Mouse (Mus musculus): ENCODE data around the gene Polr2g.

Gene Polr2g

GRCm38 (mm10) chr19:8747368-8747767 lies 51.0 kb downstream of the Polr2g start:
- no peak for TF ChIP-seq GATA4 (IDR thresholded peaks at IDR 0.05; ENCODE audit: insufficient replicate concordance, low read length)

GRCm38 (mm10) chr19:8745382-8745781 lies 53.0 kb downstream of the Polr2g start:
- TF ChIP-seq GATA4 (IDR thresholded peaks at IDR 0.05; ENCODE audit: insufficient replicate concordance, low read length) = no peak
